Mouse (Mus musculus): Measurements from ENCODE around the gene Atp1a4. TPM values are rescaled to one million over a fixed set of nuclear protein-coding genes. Genes with fewer than 3 reads are reported as not detected.
A peak's percentile ranks its signal among the peaks of the same experiment; 100 is the strongest.

Gene Atp1a4
- polyA plus RNA-seq, 2 experiments from 2014 or later: not detected

- ATAC-seq: no peak
Measured at GRCm38 (mm10) chr1:172197851-172198250, 60.4 kb downstream of the Atp1a4 start.

GRCm38 (mm10) chr1:172197146-172197545 is 61.1 kb downstream of the Atp1a4 start:
- peak; percentile 43 for ATAC-seq

GRCm38 (mm10) chr1:172194435-172194834 is 63.8 kb downstream of the Atp1a4 start:
- ATAC-seq: no peak

GRCm38 (mm10) chr1:172192217-172192616 is 66.0 kb downstream of the Atp1a4 start:
- ATAC-seq: no peak

- no peak for ATAC-seq
Measured at GRCm38 (mm10) chr1:172191578-172191977, 66.6 kb downstream of the Atp1a4 start.

GRCm38 (mm10) chr1:172188891-172189290 is 69.3 kb downstream of the Atp1a4 start:
- ATAC-seq: no peak

- ATAC-seq: no peak
Measured at GRCm38 (mm10) chr1:172186401-172187289, 71.6 kb downstream of the Atp1a4 start.

GRCm38 (mm10) chr1:172183915-172184314 is 74.3 kb downstream of the Atp1a4 start:
- ATAC-seq: no peak

- no peak for ATAC-seq
Measured at GRCm38 (mm10) chr1:172183056-172183455, 75.2 kb downstream of the Atp1a4 start.

- no peak for ATAC-seq
Measured at GRCm38 (mm10) chr1:172181777-172182176, 76.4 kb downstream of the Atp1a4 start.

GRCm38 (mm10) chr1:172180881-172181280 is 77.3 kb downstream of the Atp1a4 start:
- ATAC-seq: no peak

GRCm38 (mm10) chr1:172179102-172179501 is 79.1 kb downstream of the Atp1a4 start:
- no peak for ATAC-seq

- no peak for ATAC-seq
Measured at GRCm38 (mm10) chr1:172177791-172178190, 80.4 kb downstream of the Atp1a4 start.

Other genes with a start within 250 kb of the Atp1a4 start
- 1 to 10 TPM in 1 of 2 experiments, under 1 TPM in 1; 0.67 to 1.2 TPM for gene Vangl2, start 230.0 kb downstream of the Atp1a4 start, polyA plus RNA-seq (2017; shearing (Covaris generic))
- gene Nhlh1, start 200.8 kb downstream of the Atp1a4 start, polyA plus RNA-seq (2017; shearing (Covaris generic)): not detected
- 100 to 1,000 TPM in 1 of 2 experiments, 10 to 100 TPM in 1; 97.8 to 161 TPM for gene Copa, start 175.9 kb downstream of the Atp1a4 start, polyA plus RNA-seq (2017; shearing (Covaris generic))
- 100 to 1,000 TPM; 105 to 161 TPM for gene Ncstn, start 175.6 kb downstream of the Atp1a4 start, polyA plus RNA-seq (2017; shearing (Covaris generic))
- gene Pex19, start 131.7 kb downstream of the Atp1a4 start, polyA plus RNA-seq (2017; shearing (Covaris generic)): 100 to 1,000 TPM in 1 of 2 experiments, 10 to 100 TPM in 1; 82.9 to 122 TPM
- 100 to 1,000 TPM in 1 of 2 experiments, 10 to 100 TPM in 1; 76.5 to 132 TPM for gene Dcaf8, start 110.3 kb downstream of the Atp1a4 start, polyA plus RNA-seq (2017; shearing (Covaris generic))
- gene Pea15a, start 51.6 kb downstream of the Atp1a4 start, polyA plus RNA-seq (2017; shearing (Covaris generic)): 10 to 100 TPM; 55.4 to 76.7 TPM
- not detected for gene Casq1, start 38.5 kb downstream of the Atp1a4 start, polyA plus RNA-seq (2017; shearing (Covaris generic))
- 1 to 10 TPM; 3.8 to 5.5 TPM for gene Igsf8, start 3.2 kb upstream of the Atp1a4 start, polyA plus RNA-seq (2017; shearing (Covaris generic))
- gene Atp1a2, start 39.6 kb upstream of the Atp1a4 start, polyA plus RNA-seq (2017; shearing (Covaris generic)): under 1 TPM; 0.33 to 0.42 TPM
- not detected for gene Kcnj9, start 70.9 kb upstream of the Atp1a4 start, polyA plus RNA-seq (2017; shearing (Covaris generic))
- not detected for gene Kcnj10, start 82.8 kb upstream of the Atp1a4 start, polyA plus RNA-seq (2017; shearing (Covaris generic))
- gene Pigm, start 118.1 kb upstream of the Atp1a4 start, polyA plus RNA-seq (2017; shearing (Covaris generic)): 1 to 10 TPM; 3.6 to 6.0 TPM
- not detected for gene Slamf9, start 216.9 kb upstream of the Atp1a4 start, polyA plus RNA-seq (2017; shearing (Covaris generic))
- gene Igsf9, start 223.4 kb upstream of the Atp1a4 start, polyA plus RNA-seq (2017; shearing (Covaris generic)): 1 to 10 TPM in 1 of 2 experiments, not detected in 1; 1.1 TPM
- gene Tagln2, start 241.6 kb upstream of the Atp1a4 start, polyA plus RNA-seq (2017; shearing (Covaris generic)): 100 to 1,000 TPM; 226 to 278 TPM

Data from CD4-positive, CD25-positive, alpha-beta regulatory T cell, adult 4 months (primary cell).